Mouse (Mus musculus): Measurements from ENCODE around the gene Trub2. TPM values are rescaled to one million over a fixed set of nuclear protein-coding genes. Genes with fewer than 3 reads are reported as not detected.
A peak's percentile ranks its signal among the peaks of the same experiment; 100 is the strongest.

Gene Trub2
- total and polyA plus RNA-seq, 2 experiments from 2014 or later: 27.3 to 68.7 TPM

DNA sequence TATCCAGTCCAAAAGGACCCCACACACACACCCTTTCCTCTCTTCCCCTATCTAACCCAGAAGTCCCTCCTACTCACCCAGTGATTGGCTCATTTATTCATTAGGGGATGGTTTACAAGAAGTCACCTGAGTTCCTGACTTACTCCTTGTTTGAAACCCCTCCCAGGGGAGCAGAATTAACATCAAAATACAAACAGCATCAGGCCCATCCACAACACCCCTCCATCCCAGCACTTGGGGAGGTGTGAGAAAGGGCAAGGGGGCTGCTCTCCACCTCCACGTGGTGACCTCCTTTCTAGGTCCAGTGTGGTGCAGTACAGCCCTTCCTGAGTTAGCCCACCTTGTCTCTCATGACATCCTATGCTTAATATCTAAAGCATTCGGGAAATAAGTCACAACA is 58.8 kb downstream of the Trub2 start:
- no peak overlapping the region for H3K4me3 ChIP-seq (ENCODE audit: low read depth, low read length)
- no peak overlapping the region for H3K27ac ChIP-seq (ENCODE audit: low read depth, low read length)
- ATAC-seq (no peak), DNase-seq (no peak)
- WGBS: 47% methylated on average over 2 of the region's 2 CpGs
- no peak overlapping the region for H3K4me2 ChIP-seq (ENCODE audit: low read depth)
- no peaks in the 10 kb centered on the region for H3K9me3 ChIP-seq (ENCODE audit: low read length)
- TF ChIP-seq CTCF (IDR thresholded peaks at IDR 0.05; ENCODE audit: low read depth): no peak
- no peaks in the 10 kb centered on the region for H3K27me3 ChIP-seq (ENCODE audit: insufficient read depth, low read length)
- H3K4me1 ChIP-seq (ENCODE audit: insufficient read depth): no peaks in the 10 kb centered on the region
- H3K36me3 ChIP-seq (ENCODE audit: insufficient read depth): peaks cover 93% of the 10 kb centered on the region
- no peak overlapping the region for H3K9ac ChIP-seq

DNA sequence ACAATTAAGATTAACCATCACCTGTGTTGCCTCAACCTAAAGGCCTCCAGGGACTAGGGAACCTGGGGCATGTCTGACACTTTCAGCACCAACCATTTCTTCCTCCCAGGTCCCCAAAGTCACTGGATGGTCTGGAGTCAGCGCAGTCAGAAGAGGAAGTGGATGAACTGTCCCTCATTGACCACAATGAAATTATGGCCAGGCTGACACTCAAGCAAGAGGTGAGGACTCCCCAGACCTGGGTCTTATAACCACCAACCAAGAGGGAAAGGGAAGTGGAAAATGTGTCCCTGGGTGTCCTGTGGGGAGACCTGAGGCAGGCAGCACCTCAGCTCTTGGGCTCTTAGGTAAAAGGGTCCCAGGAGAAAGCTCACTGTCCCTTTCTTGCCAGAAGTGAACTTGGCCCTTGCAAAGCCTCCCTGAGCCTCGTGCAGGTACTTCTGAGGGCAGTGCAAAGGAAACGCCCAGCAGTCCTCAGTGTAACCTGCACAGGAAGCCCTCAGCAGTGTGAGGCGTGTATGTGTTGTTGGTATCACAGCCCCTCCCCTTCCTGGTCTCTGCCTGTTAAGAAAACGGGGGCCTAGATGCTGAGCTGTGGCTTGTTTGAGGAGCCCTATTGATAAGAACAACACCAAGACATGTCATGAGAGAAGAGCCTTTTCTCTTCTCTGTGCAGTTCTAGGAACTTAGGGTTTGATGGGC is 63.5 kb downstream of the Trub2 start:
- DNase-seq (no peak), ATAC-seq (no peak)
- Histone ChIP-seq H3K9ac (no peak overlapping the region), H3K27me3 (ENCODE audit: insufficient read depth, low read length) (no peaks in the 10 kb centered on the region), H3K9me3 (ENCODE audit: low read length) (no peaks in the 10 kb centered on the region), H3K27ac (ENCODE audit: low read depth, low read length) (no peak overlapping the region), H3K4me3 (ENCODE audit: low read depth, low read length) (no peak overlapping the region), H3K36me3 (ENCODE audit: insufficient read depth) (peaks cover 88% of the 10 kb centered on the region), H3K4me1 (ENCODE audit: insufficient read depth) (no peaks in the 10 kb centered on the region), H3K4me2 (ENCODE audit: low read depth) (no peak overlapping the region)
- 77% methylated on average over 5 of the region's 5 CpGs for WGBS
- TF ChIP-seq CTCF (IDR thresholded peaks at IDR 0.05; ENCODE audit: low read depth): no peak

- 92% methylated on average over 3 of the region's 3 CpGs for WGBS
These were observed 65.2 kb downstream of the Trub2 start for GRCm38 (mm10) chr2:29723132-29723531.

GRCm38 (mm10) chr2:29718581-29718980 is 69.7 kb downstream of the Trub2 start:
- no peaks in the 10 kb centered on the region for H3K27me3 ChIP-seq (ENCODE audit: insufficient read depth, low read length)
- no peaks in the 10 kb centered on the region for H3K4me1 ChIP-seq (ENCODE audit: insufficient read depth)
- no peak for ATAC-seq
- H3K9ac ChIP-seq: no peak overlapping the region
- no peak overlapping the region for H3K4me3 ChIP-seq (ENCODE audit: low read depth, low read length)
- no peaks in the 10 kb centered on the region for H3K9me3 ChIP-seq (ENCODE audit: low read length)
- no peak for TF ChIP-seq CTCF (IDR thresholded peaks at IDR 0.05; ENCODE audit: low read depth)
- H3K27ac ChIP-seq (ENCODE audit: low read depth, low read length): no peak overlapping the region
- 86% methylated on average over 5 of the region's 5 CpGs for WGBS
- H3K36me3 ChIP-seq (ENCODE audit: insufficient read depth): peaks cover 64% of the 10 kb centered on the region
- DNase-seq: no peak
- no peak overlapping the region for H3K4me2 ChIP-seq (ENCODE audit: low read depth)

More at GRCm38 (mm10) chr2:29723132-29723531, 65.2 kb downstream of the Trub2 start:
- H3K27ac ChIP-seq (ENCODE audit: low read depth, low read length): no peak overlapping the region
- DNase-seq: no peak
- no peak overlapping the region for H3K9ac ChIP-seq
- no peaks in the 10 kb centered on the region for H3K9me3 ChIP-seq (ENCODE audit: low read length)
- TF ChIP-seq CTCF (IDR thresholded peaks at IDR 0.05; ENCODE audit: low read depth): no peak
- ATAC-seq: no peak
- no peaks in the 10 kb centered on the region for H3K4me1 ChIP-seq (ENCODE audit: insufficient read depth)
- H3K27me3 ChIP-seq (ENCODE audit: insufficient read depth, low read length): no peaks in the 10 kb centered on the region
- no peak overlapping the region for H3K4me2 ChIP-seq (ENCODE audit: low read depth)
- no peak overlapping the region for H3K4me3 ChIP-seq (ENCODE audit: low read depth, low read length)
- H3K36me3 ChIP-seq (ENCODE audit: insufficient read depth): peaks cover 84% of the 10 kb centered on the region

- H3K9ac ChIP-seq: no peak overlapping the region
- no peak overlapping the region for H3K4me2 ChIP-seq (ENCODE audit: low read depth)
- H3K4me1 ChIP-seq (ENCODE audit: insufficient read depth): no peaks in the 10 kb centered on the region
- no peaks in the 10 kb centered on the region for H3K9me3 ChIP-seq (ENCODE audit: low read length)
- peak; percentile 36; the same call in 1 of the 2 replicates for ATAC-seq
- no peaks in the 10 kb centered on the region for H3K27me3 ChIP-seq (ENCODE audit: insufficient read depth, low read length)
- no peak for TF ChIP-seq CTCF (IDR thresholded peaks at IDR 0.05; ENCODE audit: low read depth)
- no peak for DNase-seq
- peaks cover 68% of the 10 kb centered on the region for H3K36me3 ChIP-seq (ENCODE audit: insufficient read depth)
- H3K4me3 ChIP-seq (ENCODE audit: low read depth, low read length): no peak overlapping the region
- no peak overlapping the region for H3K27ac ChIP-seq (ENCODE audit: low read depth, low read length)
- 26% methylated on average over 6 of the region's 6 CpGs for WGBS
These were observed 71.6 kb downstream of the Trub2 start for GRCm38 (mm10) chr2:29716691-29717090.

DNA sequence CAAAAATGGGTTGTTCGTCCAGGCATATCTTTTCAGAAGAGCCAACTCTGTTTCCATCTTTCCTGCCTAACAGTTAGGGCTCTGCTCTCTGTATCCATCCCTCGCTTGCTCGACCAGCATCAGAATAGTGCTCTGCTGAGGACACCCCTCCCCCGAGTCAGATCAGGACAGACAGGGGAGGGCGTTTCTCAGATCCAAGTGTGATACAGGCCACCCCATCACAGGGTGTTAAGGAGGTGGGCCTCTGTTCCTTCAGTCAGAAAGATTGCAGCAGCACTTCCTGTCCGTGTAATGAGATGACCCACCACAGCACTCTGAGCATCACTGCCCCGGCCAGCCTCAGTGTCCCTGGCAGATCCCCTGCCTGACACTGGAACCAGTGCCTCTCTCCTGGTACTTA is 72.2 kb downstream of the Trub2 start:
- no peaks in the 10 kb centered on the region for H3K9me3 ChIP-seq (ENCODE audit: low read length)
- WGBS: 46% methylated on average over 7 of the region's 7 CpGs
- no peak overlapping the region for H3K9ac ChIP-seq
- no peak for TF ChIP-seq CTCF (IDR thresholded peaks at IDR 0.05; ENCODE audit: low read depth)
- H3K4me1 ChIP-seq (ENCODE audit: insufficient read depth): no peaks in the 10 kb centered on the region
- no peak overlapping the region for H3K4me2 ChIP-seq (ENCODE audit: low read depth)
- no peak for ATAC-seq
- no peaks in the 10 kb centered on the region for H3K27me3 ChIP-seq (ENCODE audit: insufficient read depth, low read length)
- H3K27ac ChIP-seq (ENCODE audit: low read depth, low read length): no peak overlapping the region
- no peak overlapping the region for H3K4me3 ChIP-seq (ENCODE audit: low read depth, low read length)
- DNase-seq: no peak
- H3K36me3 ChIP-seq (ENCODE audit: insufficient read depth): peaks cover 68% of the 10 kb centered on the region

DNA sequence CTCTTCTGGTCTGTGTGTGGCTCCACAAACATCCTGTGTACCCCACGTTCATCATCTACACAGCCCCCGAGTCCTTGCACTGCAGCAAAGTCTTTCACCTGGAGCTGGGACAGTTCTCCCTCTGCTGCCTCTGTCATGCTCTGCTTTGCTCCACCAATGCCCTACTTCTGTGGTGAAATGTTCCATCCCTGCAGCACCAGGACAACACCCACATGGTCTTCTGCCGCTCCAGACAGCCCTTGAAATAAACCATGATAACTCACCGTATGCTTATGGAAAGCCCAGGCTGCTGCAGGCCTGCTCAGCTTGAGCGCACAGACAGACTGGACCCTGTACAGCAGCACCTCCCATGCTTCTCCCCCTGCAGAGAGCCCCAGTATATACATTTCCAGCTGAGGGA is 74.2 kb downstream of the Trub2 start:
- Histone ChIP-seq H3K27me3 (ENCODE audit: insufficient read depth, low read length) (no peaks in the 10 kb centered on the region), H3K27ac (ENCODE audit: low read depth, low read length) (no peak overlapping the region), H3K4me1 (ENCODE audit: insufficient read depth) (no peaks in the 10 kb centered on the region), H3K4me3 (ENCODE audit: low read depth, low read length) (no peak overlapping the region), H3K36me3 (ENCODE audit: insufficient read depth) (peaks cover 60% of the 10 kb centered on the region), H3K9ac (no peak overlapping the region), H3K4me2 (ENCODE audit: low read depth) (no peak overlapping the region), H3K9me3 (ENCODE audit: low read length) (no peaks in the 10 kb centered on the region)
- 92% methylated on average over 5 of the region's 5 CpGs for WGBS
- no peak for TF ChIP-seq CTCF (IDR thresholded peaks at IDR 0.05; ENCODE audit: low read depth)
- ATAC-seq (no peak), DNase-seq (no peak)

All from forebrain, postnatal 0 days (tissue).